Mouse (Mus musculus) frontal cortex, postnatal 10 days (tissue): ENCODE data around the gene Apbb1.

ENCODE experiments used
- DNase-seq, 2 experiments: peaks; one replicate each; pipeline ENCODE4 v3.0.0; 2022; ENCODE audit warnings: low spot score in 2 of 2, mixed read lengths in 1 of 2

Gene Apbb1

GRCm38 (mm10) chr7:105520201-105520600 is 61.3 kb downstream of the Apbb1 start:
- no peak for DNase-seq

GRCm38 (mm10) chr7:105519771-105520170 is 61.7 kb downstream of the Apbb1 start:
- no peak for DNase-seq

- peak; percentile 56 to 82 for DNase-seq
These were observed 62.1 kb downstream of the Apbb1 start for GRCm38 (mm10) chr7:105519336-105519735.

- DNase-seq, result no peak
These were observed 64.6 kb downstream of the Apbb1 start for GRCm38 (mm10) chr7:105516669-105517360.

GRCm38 (mm10) chr7:105515178-105515577 is 66.3 kb downstream of the Apbb1 start:
- no peak for DNase-seq

- no peak for DNase-seq
These were observed 66.9 kb downstream of the Apbb1 start for GRCm38 (mm10) chr7:105514561-105514960.

GRCm38 (mm10) chr7:105513845-105514291 is 67.6 kb downstream of the Apbb1 start:
- DNase-seq, result no peak

GRCm38 (mm10) chr7:105510143-105510542 is 71.3 kb downstream of the Apbb1 start:
- peak in 1 of 2 experiments; percentile 34 for DNase-seq
